Mouse (Mus musculus): ENCODE data around the gene Lhx3.

The Lhx3 gene

DNA sequence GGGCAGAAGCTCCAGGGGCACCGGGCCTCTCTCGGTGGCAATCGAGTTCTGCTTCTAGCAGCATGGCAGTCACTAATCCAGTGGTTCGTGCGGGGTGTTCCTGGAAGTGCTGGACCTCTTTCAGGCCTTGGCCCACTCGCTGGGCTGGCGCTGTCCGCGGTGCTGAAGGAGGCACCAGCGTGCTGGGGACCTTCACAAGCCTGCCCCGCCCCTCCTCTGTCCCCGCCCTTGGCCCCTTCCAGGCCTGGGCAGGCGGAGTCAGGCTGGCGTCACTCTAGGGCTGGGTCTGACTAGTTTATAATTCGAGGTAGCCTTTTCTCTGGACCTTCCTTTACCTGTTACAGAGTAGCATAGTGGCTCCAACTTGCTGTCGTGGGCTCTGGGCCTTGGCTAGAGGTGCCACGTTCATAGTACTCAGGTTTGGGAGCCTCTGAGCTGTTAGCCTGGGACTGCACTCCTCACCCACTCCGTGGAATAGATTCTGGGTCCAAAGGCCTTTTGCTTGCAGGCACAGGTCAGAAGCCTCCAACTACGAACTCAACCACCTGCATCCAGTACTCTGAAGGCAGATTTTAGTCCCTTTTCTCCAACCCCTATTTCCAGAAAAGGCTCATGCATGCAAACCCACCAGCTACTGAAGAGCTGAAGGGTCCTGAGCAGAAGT lies at the start of gene Lhx3:
Lhx3 (minus strand) TSS at position 164 of the 664 bp plus-strand sequence.
- peak; percentile 70 for DNase-seq (ENCODE audit: low read depth, low spot score)

DNA sequence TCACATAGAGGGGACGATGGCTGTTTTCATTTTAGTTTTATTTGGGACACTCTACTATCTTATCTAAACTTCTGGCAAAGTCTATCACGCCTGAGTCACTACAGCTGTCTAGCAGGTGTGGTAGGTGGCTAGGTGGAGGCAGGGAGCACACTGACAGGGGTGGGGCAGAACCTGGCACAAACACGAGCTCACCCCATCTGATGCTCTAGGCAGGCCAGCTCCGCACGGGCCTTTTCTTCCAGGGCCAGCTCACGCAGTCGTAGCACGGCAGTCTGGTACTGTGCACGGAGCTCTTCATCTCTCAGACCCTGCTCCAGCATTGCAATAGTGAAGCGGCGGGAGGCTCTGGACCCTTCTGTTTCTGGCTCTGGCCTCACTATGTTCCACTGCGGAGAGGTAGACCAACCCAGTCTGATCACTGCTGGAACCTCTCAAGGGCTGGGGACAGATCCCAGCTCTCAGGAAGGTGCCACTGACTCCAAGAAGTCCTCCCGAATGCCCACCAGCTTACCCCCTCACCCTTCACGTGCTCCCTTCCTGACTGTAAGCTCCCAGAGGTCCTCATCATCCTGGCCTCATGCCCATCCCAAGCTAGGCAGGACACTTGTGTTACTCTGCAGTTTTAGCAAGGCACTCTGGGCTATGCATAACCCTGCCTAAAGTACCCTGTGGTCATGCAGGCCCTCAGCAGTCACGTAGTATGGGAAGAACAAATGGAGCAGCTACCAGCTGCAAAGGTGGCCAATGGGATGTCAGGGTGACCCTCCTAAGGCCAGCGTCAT lies 49.4 kb upstream of the Lhx3 start:
- DNase-seq (ENCODE audit: low read depth, low spot score), result no peak

DNA sequence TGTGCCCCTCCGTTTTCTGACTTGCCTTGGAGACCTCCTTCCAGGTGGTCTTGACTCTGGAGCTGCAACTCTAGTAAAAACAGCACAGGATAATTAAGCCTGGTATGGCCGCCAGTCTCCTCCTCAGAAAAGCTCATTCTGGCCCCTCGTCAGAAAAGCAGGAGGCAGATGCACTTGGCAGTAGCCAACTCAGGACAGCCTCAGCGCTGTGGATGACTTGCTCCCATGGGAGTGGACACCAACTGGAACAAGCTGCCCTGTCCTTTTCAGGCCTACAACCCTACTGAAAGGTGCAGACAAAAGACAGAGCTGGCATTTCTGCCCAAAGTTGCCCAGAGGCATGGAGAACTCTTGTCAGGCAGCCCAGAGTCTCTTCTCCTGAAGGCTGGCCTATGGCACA lies 46.7 kb upstream of the Lhx3 start:
- no peak for DNase-seq (ENCODE audit: low read depth, low spot score)

DNA sequence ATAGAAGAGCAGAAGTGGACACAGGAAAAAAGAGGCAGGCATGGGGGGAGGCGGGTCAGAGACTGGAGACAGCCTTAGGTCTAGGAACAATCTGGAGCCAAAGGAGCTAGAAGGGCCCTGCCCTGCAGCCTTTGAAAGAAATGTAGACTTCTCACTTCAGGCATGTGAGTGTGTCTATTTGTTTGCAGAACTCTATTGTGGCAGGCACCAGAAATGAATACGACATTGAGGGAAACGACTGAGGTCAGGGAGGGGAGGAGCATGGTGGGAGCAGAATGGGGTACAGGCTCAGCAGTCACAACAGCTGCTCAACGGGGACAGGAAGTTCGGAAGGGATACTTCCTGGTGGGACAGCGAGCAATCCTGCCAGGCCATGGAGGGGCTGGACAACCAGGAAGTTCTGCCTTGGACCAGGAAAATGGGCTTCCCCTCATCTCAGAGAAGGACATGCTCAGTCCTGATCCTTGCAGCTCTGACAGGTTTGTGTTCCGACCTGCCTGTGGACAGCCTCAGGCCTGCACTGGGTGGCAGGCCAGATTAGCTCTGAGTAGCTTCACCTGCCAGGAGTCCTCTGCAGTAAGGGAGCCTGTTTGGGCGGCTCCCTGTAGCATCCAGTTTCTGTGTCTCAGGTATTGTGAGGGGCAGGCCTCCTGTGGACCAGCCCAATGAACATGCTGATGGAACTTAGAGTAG lies 44.6 kb upstream of the Lhx3 start:
- peak; percentile 38 for DNase-seq (ENCODE audit: low read depth, low spot score)

DNA sequence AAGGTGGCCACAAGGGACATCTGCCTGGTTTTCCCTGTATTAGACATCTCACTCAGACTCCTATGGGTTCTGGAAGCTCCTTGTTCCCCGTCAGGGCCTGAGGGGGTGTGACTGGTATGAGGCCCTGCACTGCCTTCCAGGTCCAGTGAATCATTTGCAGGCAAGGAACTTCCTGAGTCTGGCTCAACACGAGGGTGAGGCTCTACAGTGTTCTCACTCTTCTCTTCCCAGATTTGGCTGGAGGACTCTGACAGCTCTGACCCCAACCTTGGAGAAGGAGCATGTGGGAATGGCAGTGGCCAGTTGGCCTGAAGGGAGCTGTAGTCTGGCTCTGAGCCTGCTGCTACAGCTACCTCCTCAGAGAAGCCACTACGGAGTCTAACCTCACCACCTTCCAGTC lies 39.4 kb upstream of the Lhx3 start:
- no peak for DNase-seq (ENCODE audit: low read depth, low spot score)

DNA sequence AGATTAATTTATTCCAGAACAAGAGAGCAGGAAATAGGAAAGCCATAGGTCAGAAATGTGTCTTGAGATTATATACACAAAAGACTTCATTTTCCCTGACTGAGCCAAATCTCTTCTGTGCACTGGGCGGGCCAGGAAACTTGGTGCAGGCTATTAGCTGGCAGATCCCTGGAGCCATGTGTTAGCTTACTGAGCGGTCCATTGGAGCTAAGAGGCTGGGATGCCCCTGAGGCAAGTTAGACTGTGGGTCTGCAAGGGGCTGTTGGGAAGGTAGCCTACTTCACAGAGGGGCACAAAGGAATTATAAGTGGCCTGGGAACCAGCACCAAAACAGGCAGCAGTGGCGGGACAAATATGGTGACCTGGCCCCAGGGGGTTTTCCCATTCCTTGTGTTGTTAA lies 32.8 kb upstream of the Lhx3 start:
- no peak for DNase-seq (ENCODE audit: low read depth, low spot score)

DNA sequence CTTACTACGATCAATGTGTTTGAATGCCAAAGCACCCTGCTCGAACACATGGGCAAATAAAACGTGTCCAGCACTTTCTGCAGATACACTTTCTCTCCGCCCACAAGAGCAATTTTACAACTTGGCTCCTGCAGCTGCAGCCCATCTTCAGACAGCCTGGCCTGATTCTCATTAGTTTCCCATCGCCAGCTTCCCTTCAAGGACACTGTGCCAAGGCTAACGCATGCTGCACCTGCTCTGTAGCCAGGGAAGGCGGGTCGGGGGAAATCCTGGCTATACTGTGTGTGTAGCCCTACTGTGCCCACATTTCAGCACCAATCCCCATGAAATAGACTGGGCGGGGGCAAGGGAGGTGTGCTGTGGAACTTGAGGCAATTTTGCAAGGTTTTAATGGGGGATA lies 32.2 kb upstream of the Lhx3 start:
- no peak for DNase-seq (ENCODE audit: low read depth, low spot score)

DNA sequence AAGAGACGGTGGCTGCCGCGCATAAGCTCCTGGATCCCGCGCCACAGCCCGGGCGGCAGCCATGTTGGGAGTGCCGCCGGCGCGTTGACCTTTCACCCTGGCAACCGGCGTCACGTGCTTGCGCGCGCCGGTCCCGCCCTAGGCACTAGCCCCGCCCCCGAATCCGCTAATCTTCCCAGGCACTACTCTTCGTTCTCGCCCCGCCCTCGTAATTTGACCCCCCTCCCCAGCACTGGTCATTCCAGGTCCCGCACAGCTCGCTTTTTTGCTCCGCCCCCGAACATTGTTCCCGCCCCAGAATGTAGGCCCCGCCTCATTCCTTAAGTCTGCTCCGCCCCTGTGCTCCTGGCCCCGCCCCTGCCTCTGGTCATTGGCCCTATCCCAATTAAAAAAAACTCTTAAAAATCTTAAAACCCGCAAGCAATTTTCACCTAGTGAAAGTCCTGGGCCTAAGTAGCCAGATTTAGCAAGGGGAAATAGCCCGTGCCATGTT lies 29.2 kb upstream of the Lhx3 start, which contains the start of gene Qsox2:
Qsox2 (minus strand) TSS at position 236 of the 493 bp plus-strand sequence.
- DNase-seq (ENCODE audit: low read depth, low spot score), result peak; percentile 97

DNA sequence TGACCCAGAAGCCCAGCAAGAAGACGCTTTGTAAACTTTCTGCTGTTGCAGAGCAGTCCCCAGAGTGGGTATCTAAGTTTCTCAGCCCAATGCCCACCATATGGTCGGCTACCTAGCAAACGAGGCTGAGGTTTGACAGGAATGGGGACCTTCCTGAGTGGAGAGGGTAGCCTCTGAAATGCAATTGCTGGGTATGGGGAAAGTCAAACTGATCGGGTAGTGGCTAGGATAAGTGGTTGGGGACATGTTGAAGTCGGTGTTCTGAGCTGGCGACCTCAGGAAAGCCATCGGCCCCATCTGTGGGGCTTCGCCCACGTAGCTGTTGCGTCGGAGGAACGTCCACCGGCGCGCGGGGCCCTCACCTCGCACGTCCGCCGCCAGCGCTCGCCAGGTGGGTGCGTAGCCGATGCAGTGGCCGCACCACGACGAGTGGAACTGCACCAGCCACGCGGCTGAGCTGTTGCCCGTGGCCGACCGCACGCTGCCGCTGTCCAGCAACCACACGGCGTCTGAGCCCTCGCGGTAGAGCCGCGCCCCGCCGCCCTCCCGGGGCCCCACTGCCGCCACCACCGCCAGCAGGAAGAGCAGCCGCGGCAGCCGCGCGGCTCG lies 28.7 kb upstream of the Lhx3 start:
- DNase-seq (ENCODE audit: low read depth, low spot score), result peak; percentile 16

DNA sequence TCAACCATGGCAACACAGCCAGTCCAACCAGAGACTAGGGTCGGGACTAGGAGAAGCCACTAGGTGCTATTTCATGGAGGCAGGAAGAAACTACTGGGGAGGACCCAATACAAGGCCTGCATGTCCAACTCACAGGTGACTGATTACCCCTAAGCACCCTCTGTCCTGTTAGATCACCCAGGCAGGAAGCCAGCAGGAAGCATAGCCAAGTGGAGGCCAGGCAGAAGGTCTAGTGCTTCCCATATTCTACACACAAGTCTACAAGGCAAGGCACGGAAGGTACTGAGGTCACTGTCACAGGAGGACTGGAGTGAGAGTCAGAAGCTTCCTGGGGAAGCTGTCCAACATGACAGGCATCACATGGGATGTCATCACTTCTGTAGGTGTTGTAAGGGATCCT lies 26.7 kb upstream of the Lhx3 start:
- no peak for DNase-seq (ENCODE audit: low read depth, low spot score)

DNA sequence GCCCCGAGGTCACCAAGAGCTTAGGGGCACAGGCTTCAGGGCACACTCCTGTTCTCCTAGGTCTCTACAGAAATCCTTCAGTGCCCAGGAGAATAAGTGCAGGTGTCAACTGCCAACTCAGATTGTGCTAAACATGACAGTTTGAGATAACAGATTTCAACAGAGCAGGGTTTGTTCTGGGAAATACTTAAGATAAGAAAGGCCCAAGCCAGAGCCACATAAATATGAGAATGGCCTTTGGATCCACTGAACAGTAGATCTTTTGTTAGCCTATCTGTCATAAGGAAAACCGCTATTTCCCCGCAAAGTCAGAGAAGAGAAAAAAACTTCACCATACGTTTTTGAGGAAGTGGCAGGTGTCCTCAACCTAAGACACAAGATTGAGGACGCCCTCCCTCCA lies 26.2 kb upstream of the Lhx3 start:
- no peak for DNase-seq (ENCODE audit: low read depth, low spot score)

DNA sequence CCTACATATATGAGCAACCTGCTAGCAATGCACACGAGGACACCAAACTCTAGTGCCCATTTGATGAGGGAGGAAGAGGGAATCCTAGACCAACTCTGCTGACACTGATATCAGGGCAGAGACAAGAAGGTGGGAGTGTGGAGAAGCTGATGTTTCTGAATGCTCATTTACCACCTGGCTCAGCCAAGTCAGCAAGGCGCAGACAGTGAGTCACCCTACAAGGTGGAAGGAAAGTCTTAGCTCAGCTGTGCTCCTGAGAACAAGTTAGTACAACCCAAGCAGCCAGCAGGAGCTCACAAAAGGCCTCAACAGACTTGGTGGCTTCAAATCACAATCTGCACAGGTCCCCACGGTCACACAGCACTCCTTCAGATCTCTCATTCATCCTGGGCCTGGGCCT lies 23.3 kb upstream of the Lhx3 start:
- no peak for DNase-seq (ENCODE audit: low read depth, low spot score)

DNA sequence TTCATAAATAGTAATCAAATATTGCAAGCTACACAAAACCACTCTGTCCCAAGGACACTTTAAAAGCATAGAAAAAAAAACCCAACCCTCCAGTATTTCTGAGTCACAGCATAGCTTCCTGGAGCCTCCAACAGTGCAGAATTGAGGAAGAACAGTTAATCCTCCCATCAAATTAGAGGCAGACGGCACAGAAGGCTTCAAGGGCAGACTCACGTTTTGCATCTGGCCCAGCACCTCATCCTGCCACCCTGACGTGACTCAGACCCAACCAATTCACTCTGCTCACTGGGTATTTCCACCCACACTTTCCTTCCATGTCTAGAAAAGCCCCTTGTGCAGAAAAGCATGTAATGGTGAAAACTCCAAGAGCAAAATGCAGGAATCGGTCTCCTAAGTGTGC lies 22.2 kb upstream of the Lhx3 start:
- no peak for DNase-seq (ENCODE audit: low read depth, low spot score)

DNA sequence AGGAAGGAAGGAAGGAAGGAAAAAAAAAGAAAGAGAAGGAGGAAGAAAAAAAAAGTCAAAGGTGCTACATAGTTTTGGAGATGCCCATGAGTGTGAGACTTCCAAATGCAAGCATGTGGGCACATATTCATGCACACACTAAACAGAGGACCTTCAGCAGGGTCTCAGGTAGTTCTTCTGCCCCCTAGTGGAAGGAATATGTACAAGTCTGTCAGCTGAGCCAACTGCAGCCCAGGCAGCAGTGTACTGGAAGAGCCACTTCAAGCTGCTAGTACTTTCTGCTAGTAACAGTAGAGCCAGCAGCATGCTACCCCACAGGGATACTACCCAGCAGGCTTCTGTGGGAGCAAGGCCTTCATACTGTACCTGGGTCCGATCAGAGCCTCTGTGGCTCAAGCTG lies 19.7 kb upstream of the Lhx3 start:
- peak; percentile 77 for DNase-seq (ENCODE audit: low read depth, low spot score)

DNA sequence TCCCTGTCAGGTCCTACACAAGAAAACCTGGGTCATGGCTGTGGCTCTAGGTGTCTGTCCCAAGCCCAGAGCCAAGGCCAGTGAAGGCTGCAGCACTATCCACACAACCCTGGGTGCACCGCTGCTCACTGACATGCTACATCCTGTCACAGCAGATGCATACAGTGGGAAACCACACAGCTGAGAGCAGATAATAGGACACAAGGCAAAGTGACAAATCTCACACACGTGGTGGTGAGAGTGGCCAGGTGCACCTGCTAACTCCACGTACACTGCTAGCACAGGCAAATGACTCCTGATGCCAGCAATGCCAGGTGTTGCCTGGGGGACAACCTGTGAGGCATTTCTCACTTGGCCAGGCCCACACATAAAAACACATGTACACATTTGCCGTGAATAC lies 17.2 kb upstream of the Lhx3 start:
- no peak for DNase-seq (ENCODE audit: low read depth, low spot score)

DNA sequence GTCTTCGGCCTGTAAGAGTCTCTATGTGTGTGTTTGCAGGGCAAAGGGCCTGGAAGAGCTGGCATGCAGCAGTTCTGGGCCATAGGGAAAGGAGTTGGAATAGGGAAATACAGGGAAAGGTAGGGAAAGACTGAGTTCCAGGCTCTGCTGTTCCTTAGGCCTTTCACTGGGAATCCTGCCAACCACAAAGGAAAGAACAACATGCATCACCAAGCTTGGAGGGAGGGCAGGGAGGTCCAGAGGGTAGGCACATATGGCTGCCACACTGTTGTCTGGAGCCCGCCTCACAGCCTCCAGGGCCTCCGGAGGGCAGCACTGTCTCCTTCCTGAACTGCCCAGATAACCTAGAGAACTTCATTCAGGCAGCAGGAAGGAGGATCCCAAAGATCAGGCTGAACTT lies 15.9 kb upstream of the Lhx3 start:
- DNase-seq (ENCODE audit: low read depth, low spot score), result no peak

DNA sequence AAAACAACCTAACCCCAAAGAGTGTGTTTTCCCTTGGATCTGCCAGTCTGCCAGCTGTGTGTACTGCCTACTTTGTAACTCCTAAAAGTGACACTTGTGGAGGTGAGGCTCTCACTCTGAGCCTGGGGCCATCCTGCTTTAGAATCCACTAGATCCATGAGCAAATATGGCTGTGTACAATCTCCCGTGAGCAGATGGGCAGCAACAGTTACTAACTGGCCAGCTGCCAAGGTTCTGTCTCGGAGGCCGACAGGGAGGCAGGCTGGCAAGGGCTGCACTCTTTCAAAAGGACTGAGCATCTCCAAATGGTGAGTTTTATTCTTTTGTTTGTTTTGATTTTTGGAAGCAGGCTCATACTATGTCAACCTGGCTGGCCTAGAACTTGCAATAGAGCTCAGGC lies 6.4 kb upstream of the Lhx3 start:
- DNase-seq (ENCODE audit: low read depth, low spot score), result no peak

DNA sequence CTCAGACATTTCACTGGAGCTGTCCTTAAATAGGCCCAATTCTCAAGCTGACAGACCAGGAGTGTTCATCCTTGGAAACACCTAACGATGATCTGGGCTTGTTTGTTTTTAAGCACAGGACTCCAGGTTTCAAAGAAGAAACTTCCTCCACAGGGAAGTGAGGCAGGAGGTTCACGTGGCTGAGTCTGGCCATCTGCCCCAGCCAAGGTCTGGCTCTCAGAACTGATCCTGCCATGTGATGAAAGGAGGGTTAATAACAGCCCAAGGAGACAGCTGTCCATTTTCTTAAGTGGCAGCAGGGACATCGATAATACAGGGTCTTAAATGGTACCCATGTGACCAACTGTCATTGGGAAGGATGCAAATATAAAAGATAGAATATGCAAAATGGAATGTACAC lies 1.5 kb upstream of the Lhx3 start:
- no peak for DNase-seq (ENCODE audit: low read depth, low spot score)

DNA sequence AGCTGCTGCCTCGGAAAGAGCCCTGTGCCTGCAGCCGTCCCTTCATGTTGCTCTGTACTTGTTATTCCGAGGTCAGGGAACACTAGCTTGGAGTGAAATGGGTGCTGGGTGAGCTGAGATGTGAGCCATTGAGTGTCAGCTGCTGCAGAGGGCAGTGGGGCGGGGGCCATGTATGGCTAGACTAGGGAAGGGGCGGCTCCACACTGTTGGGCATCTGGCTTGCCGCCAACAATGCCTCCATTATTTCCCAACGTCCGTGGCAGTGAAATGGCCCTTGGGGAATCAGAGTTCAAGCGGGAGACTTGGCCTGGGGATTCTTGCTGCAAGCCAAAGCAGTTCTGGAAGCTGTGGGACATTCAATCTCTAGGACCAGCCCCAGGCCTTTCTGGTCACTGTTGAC lies 530 bp downstream of the Lhx3 start:
- no peak for DNase-seq (ENCODE audit: low read depth, low spot score)

DNA sequence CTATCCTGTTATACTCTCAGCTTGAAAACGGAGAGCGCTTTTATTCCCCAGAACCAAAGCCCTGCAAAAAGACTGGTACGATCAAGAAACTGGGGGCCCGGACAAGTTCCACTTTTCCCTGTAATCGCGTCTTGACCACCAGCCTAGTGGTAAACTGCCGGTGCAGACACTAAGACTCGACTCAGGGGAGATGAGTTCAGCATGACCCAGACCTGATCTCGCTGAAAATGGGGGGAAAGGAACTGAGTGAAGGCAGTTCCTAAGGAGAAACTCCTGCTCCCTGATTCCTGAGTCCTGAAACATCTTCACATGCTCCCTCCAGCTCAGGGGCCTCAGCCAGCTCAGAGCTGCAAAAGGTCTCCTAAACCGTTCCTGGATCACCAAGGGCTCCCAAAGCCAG lies 2.3 kb downstream of the Lhx3 start:
- DNase-seq (ENCODE audit: low read depth, low spot score), result no peak

DNA sequence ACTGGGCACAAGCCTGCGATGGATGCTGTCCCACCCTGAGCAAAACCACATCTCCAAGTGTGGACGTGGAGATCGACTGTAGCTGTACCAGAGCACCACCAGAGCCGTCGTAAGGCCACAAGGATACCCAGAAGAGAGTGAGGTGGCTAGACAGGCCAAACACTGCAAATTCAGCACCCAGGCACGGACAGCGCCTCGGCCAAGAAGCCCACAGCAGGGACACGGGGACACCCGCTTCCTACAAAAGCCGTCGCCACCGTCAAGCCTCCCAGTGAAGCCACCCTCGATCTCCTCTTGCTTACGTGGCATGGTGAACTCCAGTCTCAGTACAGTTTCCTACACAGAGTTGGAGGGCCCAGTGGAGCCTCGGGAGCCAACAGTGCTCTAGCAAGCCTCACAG lies 3.0 kb downstream of the Lhx3 start:
- peak; percentile 47 for DNase-seq (ENCODE audit: low read depth, low spot score)

DNA sequence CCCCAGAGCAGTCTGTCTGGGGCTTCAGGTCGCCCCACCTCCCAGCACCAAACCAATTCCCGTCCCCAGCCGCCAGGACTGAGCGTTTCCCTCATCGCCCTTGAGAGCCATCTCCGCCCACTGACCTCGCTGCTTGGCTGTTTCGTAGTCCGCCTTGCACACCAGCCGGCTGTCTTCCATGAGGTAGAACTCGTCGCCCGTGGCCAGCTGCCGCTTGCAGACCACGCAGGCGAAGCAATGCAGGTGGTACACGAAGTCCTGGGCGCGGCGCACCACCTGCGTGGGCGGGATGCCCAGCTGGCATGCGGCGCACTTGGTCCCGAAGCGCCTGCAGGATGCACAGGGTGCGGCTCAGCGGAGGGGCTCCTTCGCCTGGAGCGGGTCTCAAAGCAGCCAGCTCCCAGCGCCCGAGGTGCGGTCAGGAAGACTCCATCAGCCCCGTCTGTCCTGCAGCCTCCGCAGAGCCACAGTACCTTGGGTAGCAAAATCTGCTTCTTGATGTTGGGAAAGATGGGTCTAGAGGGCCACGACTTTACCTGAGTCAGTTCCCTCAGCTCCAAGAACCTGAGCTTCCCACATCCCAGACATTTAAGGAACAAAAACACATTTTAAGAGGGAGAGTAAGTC lies 5.1 kb downstream of the Lhx3 start:
- DNase-seq (ENCODE audit: low read depth, low spot score), result peak; percentile 54

All from ES-CJ7 (cell line).